Mouse (Mus musculus) midbrain, embryonic 11.5 days (tissue): ENCODE measurements around the gene Ror1. TPM values are rescaled to one million over a fixed set of nuclear protein-coding genes. Genes with fewer than 3 reads are reported as not detected.

ENCODE experiments used
- ATAC-seq: fragments of 200-750 bp; cut with Nextera tagmentation; 2 replicates; pipeline ENCODE4 v1.8.0; 2017; ENCODE audit warnings: moderate TSS enrichment, moderate library complexity; ENCODE audit not compliant: low FRiP score
- DNase-seq: peaks from one replicate; pipeline ENCODE4 v3.0.0; 2015; ENCODE audit warnings: low spot score; ENCODE audit errors: missing footprints
- H3K27ac ChIP-seq: fragments of 300-500 bp; sonication (generic); 2 replicates; pipeline ENCODE4 v1.5.1; 2014; ENCODE audit warnings: low read depth, low read length
- H3K27me3 ChIP-seq: fragments of 300-500 bp; sonication (generic); 2 replicates; pipeline ENCODE4 v1.6.1; 2014; ENCODE audit warnings: mild to moderate bottlenecking, low read length, moderate library complexity, mixed read lengths; ENCODE audit not compliant: control insufficient read depth, insufficient read depth
- H3K36me3 ChIP-seq: fragments of 300-500 bp; sonication (generic); 2 replicates; pipeline ENCODE4 v1.6.1; 2014; ENCODE audit warnings: mild to moderate bottlenecking, low read length, moderate library complexity, mixed read lengths; ENCODE audit not compliant: control insufficient read depth, insufficient read depth
- H3K4me1 ChIP-seq: fragments of 300-500 bp; sonication (generic); 2 replicates; pipeline ENCODE4 v1.6.1; 2014; ENCODE audit warnings: low read length; ENCODE audit not compliant: control insufficient read depth, insufficient read depth
- H3K4me2 ChIP-seq: fragments of 300-500 bp; sonication (generic); 2 replicates; pipeline ENCODE4 v1.6.1; 2014; ENCODE audit warnings: mild to moderate bottlenecking, moderate library complexity
- H3K4me3 ChIP-seq: fragments of 300-500 bp; sonication (generic); 2 replicates; pipeline ENCODE4 v1.5.1; 2014; ENCODE audit warnings: low read depth, low read length
- H3K9ac ChIP-seq: fragments of 300-500 bp; sonication (generic); 2 replicates; pipeline ENCODE4 v1.6.1; 2014; ENCODE audit warnings: low read length
- H3K9me3 ChIP-seq: fragments of 300-500 bp; sonication (generic); 2 replicates; pipeline ENCODE4 v1.6.1; 2016; ENCODE audit warnings: low read length; ENCODE audit not compliant: control insufficient read depth
- WGBS: fragments of 180-500 bp; shearing (Covaris S2); extraction: QIAGEN DNeasy Blood & Tissue Kit; methylation state at CpG from one replicate; pipeline ENCODE4 v1.1.7; 2014; 5-methylcytosine and 5-hydroxymethylcytosine counted together
- polyA plus RNA-seq: library from polyadenylated mRNA; unstranded; fragments of >200 nt; fragmentation: Nextera tagmentation; extraction: Ambion mirVana; gene quantifications from 2 replicates; pipeline ENCODE4 v1.2.1, GENCODE M21; 2014

Gene Ror1
- polyA plus RNA-seq, 1 experiment from 2014 or later: 4.8 TPM

DNA sequence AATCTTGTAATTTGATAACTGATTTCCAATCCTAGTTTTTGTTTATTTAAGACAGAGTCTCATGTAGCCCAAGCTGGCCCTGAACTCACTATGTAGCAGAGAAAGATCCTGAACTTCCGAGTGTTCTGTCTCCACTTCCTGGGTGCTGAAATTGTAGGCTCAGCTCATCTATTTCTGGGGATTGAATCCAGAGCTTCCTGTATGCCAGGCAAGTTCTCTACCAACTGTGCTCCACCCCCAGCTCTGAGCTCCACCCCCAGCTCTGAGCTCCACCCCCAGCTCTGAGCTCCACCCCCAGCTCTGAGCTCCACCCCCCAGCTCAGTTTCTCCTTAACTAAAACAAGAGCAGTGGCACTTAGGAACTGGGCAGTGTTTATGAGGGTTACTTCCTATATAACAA lies 29.3 kb downstream of the Ror1 start:
- DNase-seq (no peak), ATAC-seq (no peak)
- Histone ChIP-seq H3K9ac (no peak overlapping the region), H3K4me3 (no peak overlapping the region), H3K36me3 (no peaks in the 10 kb centered on the region), H3K27me3 (no peaks in the 10 kb centered on the region), H3K4me2 (no peak overlapping the region), H3K27ac (no peak overlapping the region), H3K4me1 (no peaks in the 10 kb centered on the region), H3K9me3 (no peaks in the 10 kb centered on the region)
- 95% methylated on average over 1 of the region's 1 CpGs for WGBS

DNA sequence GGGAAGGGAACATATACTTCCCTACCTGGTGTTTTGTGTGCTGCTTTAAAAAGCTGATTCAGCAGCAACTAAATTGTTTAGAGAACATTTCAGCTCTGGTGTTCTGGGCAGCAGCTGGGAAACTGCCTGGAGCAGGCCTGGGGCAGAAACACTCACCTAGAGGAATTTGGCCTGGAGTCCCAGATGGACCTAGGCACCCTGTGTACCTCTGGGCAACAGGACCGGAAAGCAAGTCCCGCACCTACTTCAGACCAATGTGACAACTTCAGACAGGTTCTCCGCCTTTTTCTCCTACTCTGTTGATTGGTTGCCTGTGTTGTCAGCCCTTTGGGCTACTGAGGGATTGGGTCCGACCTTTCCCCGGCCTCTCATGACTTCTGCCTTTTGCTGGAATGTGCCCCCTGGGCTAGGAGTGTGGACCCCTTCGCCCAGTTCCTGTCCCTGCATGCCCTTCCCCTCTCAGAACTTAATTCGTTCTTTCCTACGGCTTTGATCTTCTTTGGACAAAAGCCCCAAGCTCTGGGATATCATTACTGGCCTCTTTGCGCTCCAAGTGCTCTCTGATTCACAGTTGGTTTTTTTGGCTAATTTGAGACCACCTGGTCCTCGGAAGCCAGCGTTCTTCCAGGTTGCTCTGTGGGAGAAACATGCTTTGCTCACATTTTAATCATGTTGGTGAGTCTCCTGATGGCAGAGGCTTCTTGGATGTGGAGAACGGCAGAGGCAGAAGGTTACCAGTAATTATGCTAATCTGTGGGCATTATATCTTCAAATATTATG lies 31.1 kb downstream of the Ror1 start:
- Histone ChIP-seq H3K4me1 (no peaks in the 10 kb centered on the region), H3K9ac (no peak overlapping the region), H3K27ac (no peak overlapping the region), H3K9me3 (no peaks in the 10 kb centered on the region), H3K36me3 (no peaks in the 10 kb centered on the region), H3K4me2 (no peak overlapping the region), H3K4me3 (no peak overlapping the region), H3K27me3 (no peaks in the 10 kb centered on the region)
- DNase-seq: no peak
- ATAC-seq: no peak
- WGBS: 48% methylated on average over 12 of the region's 12 CpGs

DNA sequence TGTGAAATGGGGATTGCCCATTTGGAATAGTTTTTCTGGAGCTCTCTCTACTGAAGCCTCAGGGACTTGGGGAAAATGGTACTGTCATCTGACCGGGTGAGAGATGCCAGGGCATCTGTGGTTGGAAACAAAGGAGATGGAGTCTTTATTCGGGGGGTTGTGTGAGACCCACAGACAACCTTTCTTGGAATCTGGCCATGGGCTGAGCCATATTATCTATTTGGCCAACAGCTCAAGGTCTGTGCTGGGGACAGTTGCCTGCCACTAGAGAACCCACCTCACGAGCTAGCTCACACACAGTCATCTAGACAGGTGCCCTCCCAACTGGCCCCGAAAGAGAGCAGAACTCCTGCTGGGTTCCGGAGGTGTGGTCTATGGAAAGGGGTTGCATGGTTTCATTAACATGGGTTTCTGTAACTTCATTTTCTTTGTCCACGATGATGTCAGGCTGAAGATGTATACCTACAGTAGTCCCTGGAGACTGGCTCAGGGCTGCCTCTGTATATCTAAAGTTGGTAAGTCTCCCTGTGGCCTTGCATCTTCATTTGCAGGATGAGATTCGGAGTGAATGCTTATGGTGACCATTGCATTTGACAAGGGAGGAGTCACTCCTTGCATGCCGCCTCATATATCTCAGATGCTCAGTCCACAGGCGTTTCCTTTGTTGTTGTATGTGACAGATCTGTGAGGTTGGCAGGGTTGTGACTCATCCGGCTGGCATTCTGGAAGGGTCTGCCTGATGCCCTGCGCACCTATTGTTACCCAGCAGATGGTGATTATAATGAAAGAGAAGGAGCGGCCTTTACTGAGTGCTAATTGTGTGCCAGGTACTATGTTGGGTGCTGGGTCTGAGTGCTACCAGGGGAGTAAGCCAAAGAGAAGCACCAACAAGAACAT lies 32.7 kb downstream of the Ror1 start:
- WGBS: 91% methylated on average over 12 of the region's 12 CpGs
- H3K4me1 ChIP-seq: no peaks in the 10 kb centered on the region
- no peak for DNase-seq

GRCm38 (mm10) chr4:100129201-100129600 lies 33.6 kb downstream of the Ror1 start:
- DNase-seq: no peak
- Histone ChIP-seq H3K9me3 (no peaks in the 10 kb centered on the region), H3K27me3 (no peaks in the 10 kb centered on the region), H3K36me3 (no peaks in the 10 kb centered on the region), H3K4me2 (no peak overlapping the region), H3K4me3 (no peak overlapping the region), H3K27ac (no peak overlapping the region), H3K4me1 (no peaks in the 10 kb centered on the region), H3K9ac (no peak overlapping the region)
- ATAC-seq: no peak
- WGBS: 79% methylated on average over 5 of the region's 5 CpGs

More for the DNA sequence above, 32.7 kb downstream of the Ror1 start:
- H3K27me3 ChIP-seq: no peaks in the 10 kb centered on the region
- no peak overlapping the region for H3K27ac ChIP-seq
- no peak overlapping the region for H3K4me2 ChIP-seq
- H3K4me3 ChIP-seq: no peak overlapping the region
- H3K36me3 ChIP-seq: no peaks in the 10 kb centered on the region
- H3K9ac ChIP-seq: no peak overlapping the region
- H3K9me3 ChIP-seq: no peaks in the 10 kb centered on the region
- no peak for ATAC-seq

DNA sequence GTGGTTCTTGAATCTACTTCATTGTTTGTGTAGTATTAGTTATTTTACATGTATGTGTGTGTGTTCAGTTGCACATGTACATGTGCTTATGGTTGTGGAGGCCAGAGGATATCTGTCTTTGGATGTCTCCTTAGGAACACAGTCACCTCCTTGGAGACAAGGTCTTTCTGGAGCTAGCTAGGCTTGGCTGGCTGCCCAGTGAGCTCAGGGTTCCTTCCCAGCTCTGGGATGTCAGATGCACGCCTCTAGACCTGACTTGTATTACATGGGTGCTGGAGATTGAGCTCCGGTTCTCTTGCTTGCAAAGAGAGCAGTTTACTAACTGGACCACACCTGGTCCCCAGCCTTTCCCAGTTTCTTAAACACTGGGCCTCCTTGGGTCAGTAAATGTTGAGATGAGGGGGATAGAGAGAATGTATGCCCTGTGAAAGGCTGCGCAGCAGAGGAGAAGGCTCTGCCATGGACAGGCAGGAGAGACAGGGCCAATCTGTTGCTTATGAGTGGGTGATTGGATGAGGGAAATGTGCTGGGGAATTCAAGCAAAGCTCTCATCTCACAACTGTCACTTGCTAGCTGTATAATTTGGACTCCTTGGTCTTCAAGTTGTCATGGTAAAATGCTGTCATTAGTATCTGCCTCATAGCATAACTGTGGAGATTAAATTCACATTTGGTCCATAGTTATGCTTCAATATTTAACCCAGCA lies 35.3 kb downstream of the Ror1 start:
- no peaks in the 10 kb centered on the region for H3K4me1 ChIP-seq
- ATAC-seq (no peak), DNase-seq (no peak)
- no peaks in the 10 kb centered on the region for H3K36me3 ChIP-seq
- H3K27ac ChIP-seq: no peak overlapping the region
- H3K27me3 ChIP-seq: no peaks in the 10 kb centered on the region
- H3K9me3 ChIP-seq: no peaks in the 10 kb centered on the region
- no peak overlapping the region for H3K9ac ChIP-seq
- no peak overlapping the region for H3K4me3 ChIP-seq
- WGBS: 90% methylated on average over 3 of the region's 3 CpGs
- H3K4me2 ChIP-seq: no peak overlapping the region

DNA sequence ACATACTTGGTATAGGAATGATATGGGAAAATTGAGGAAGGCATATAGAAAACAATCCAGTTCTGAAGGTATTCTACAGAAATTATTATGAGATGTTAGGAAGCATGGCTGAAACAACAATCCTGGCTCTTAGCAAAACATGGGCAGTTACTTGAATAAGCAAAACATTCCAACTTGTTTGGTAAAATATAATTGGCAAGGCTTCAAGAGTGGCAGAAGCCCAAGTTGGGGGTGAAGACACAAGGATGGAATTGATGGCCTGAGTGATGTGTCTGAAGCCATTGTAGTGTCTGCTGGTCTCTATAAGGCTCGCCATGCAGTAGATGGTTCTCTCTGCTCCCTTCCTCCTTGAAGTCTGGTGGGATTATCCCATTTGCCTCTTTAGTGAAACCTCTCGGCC lies 35.9 kb downstream of the Ror1 start:
- Histone ChIP-seq H3K27me3 (no peaks in the 10 kb centered on the region), H3K4me3 (no peak overlapping the region), H3K9me3 (no peaks in the 10 kb centered on the region), H3K27ac (no peak overlapping the region), H3K9ac (no peak overlapping the region), H3K4me1 (no peaks in the 10 kb centered on the region), H3K36me3 (no peaks in the 10 kb centered on the region), H3K4me2 (no peak overlapping the region)
- DNase-seq (no peak), ATAC-seq (no peak)
- 95% methylated on average over 2 of the region's 2 CpGs for WGBS

GRCm38 (mm10) chr4:100132261-100132660 lies 36.7 kb downstream of the Ror1 start:
- WGBS: 90% methylated on average over 3 of the region's 3 CpGs
- H3K4me3 ChIP-seq: no peak overlapping the region
- no peak overlapping the region for H3K4me2 ChIP-seq
- DNase-seq (no peak), ATAC-seq (no peak)
- no peaks in the 10 kb centered on the region for H3K27me3 ChIP-seq
- no peak overlapping the region for H3K9ac ChIP-seq
- H3K27ac ChIP-seq: no peak overlapping the region
- H3K4me1 ChIP-seq: no peaks in the 10 kb centered on the region
- no peaks in the 10 kb centered on the region for H3K36me3 ChIP-seq
- H3K9me3 ChIP-seq: no peaks in the 10 kb centered on the region

GRCm38 (mm10) chr4:100136046-100136445 lies 40.5 kb downstream of the Ror1 start:
- DNase-seq (no peak), ATAC-seq (no peak)
- Histone ChIP-seq H3K4me2 (no peak overlapping the region), H3K36me3 (no peaks in the 10 kb centered on the region), H3K27me3 (no peaks in the 10 kb centered on the region), H3K9ac (no peak overlapping the region), H3K4me3 (no peak overlapping the region), H3K9me3 (no peaks in the 10 kb centered on the region), H3K27ac (no peak overlapping the region), H3K4me1 (no peaks in the 10 kb centered on the region)
- WGBS: 89% methylated on average over 4 of the region's 4 CpGs
